Mouse (Mus musculus): Measurements from ENCODE around the gene Tank. TPM values are rescaled to one million over a fixed set of nuclear protein-coding genes. Genes with fewer than 3 reads are reported as not detected.

Tank gene
- polyA plus RNA-seq, 1 experiment from 2014 or later = 28.0 TPM

DNA sequence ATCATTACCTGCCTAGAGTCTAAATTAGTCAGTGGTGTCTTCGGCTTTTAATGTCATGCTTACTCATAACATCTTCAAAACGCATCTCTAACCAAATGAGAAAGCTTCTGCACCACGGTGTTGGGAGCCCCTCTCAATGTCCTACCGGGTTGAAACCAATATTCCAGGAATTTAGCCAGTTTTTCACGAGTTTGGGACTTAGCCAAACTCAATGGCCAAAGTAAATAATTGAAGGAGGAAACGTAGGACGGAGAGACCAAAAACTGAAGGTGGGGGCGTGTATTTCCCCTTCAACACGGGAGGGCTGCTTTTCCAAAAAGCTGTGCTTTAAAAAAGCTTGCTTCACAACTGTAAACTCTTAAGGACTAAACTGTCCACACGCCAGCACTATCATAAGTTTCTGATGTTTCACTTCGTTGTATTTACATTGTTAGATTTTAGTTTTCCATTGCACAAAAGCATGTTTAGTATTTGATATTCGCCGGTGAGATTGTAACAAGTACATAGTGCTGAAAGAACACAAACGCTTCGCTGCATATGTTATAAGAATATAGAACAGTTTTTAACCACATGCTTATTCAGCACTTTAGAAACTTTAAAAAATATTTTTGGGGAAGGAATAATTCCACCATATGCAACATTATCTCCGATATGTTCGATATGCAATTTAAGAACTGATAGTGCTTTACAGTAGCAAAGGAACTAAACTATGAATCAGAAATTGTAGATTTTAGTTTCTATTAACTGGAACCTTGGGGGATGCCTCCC, 1.3 kb upstream of the Tank start:
- H3K36me3 ChIP-seq (ENCODE audit: control insufficient read depth, insufficient read depth, low read length) = no peaks in the 10 kb centered on the region
- no peak for ATAC-seq
- no peak overlapping the region for H3K4me2 ChIP-seq (ENCODE audit: low read length)
- no peaks in the 10 kb centered on the region for H3K4me1 ChIP-seq (ENCODE audit: control insufficient read depth, insufficient read depth, low read depth, low read length)
- no peak overlapping the region for H3K27ac ChIP-seq (ENCODE audit: low read depth, low read length)
- no peaks in the 10 kb centered on the region for H3K27me3 ChIP-seq (replicated peaks; ENCODE audit: control insufficient read depth, insufficient read depth, low read length)
- WGBS = 80% methylated on average over 17 of the region's 17 CpGs
- no peak overlapping the region for H3K4me3 ChIP-seq (ENCODE audit: low read length)
- H3K9me3 ChIP-seq (ENCODE audit: control insufficient read depth, low read length) = no peaks in the 10 kb centered on the region
- no peak overlapping the region for H3K9ac ChIP-seq (ENCODE audit: low read depth, low read length)

DNA sequence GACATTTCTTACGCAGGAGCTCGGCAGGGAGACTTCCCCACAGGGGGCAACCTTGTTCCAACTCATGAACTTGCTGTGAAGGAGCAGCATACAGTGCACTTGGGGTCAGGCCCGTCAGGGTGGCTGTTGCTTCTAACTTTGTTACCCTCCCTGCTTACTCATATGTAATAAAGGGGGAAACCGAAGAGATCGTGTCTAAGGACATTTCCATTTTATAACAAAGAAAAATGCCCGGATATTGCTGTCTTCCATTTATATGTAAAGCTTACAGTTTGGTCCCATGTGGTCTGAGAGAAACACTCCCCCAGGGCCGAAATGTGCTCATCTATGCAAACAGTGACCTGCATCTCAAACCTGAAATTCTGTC, 706 bp upstream of the Tank start:
- H3K4me3 ChIP-seq (ENCODE audit: low read length) = no peak overlapping the region
- no peaks in the 10 kb centered on the region for H3K36me3 ChIP-seq (ENCODE audit: control insufficient read depth, insufficient read depth, low read length)
- no peaks in the 10 kb centered on the region for H3K9me3 ChIP-seq (ENCODE audit: control insufficient read depth, low read length)
- H3K4me2 ChIP-seq (ENCODE audit: low read length) = no peak overlapping the region
- no peaks in the 10 kb centered on the region for H3K27me3 ChIP-seq (replicated peaks; ENCODE audit: control insufficient read depth, insufficient read depth, low read length)
- no peak overlapping the region for H3K9ac ChIP-seq (ENCODE audit: low read depth, low read length)
- H3K27ac ChIP-seq (ENCODE audit: low read depth, low read length) = no peak overlapping the region
- no peak for ATAC-seq
- H3K4me1 ChIP-seq (ENCODE audit: control insufficient read depth, insufficient read depth, low read depth, low read length) = no peaks in the 10 kb centered on the region
- 66% methylated on average over 7 of the region's 7 CpGs for WGBS

DNA sequence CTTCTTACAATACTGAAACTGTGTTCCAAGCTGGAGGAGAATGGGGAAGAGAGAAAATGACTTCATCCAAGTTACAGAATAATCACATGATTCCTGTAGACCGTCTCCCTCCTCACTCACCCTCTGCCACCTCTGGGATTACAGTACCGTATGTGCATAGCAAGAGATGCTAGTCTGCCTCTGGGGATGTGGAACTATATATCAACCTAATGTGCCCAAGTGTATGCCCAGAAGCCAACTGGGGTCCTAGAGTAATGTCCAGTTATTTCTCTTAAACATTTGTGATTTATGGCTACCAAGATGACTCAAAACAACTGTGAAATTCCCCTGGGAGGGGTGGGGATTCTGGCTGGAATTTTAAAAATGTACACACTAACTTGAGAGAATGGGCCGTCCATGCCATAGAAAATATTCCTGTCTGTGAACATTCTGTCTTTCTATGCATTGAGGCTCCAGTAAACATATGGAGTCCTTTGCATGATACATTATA, 1.2 kb downstream of the Tank start:
- no peaks in the 10 kb centered on the region for H3K36me3 ChIP-seq (ENCODE audit: control insufficient read depth, insufficient read depth, low read length)
- 65% methylated on average over 3 of the region's 3 CpGs for WGBS
- ATAC-seq = no peak
- no peaks in the 10 kb centered on the region for H3K27me3 ChIP-seq (replicated peaks; ENCODE audit: control insufficient read depth, insufficient read depth, low read length)
- H3K9ac ChIP-seq (ENCODE audit: low read depth, low read length) = no peak overlapping the region
- H3K27ac ChIP-seq (ENCODE audit: low read depth, low read length) = no peak overlapping the region
- H3K4me3 ChIP-seq (ENCODE audit: low read length) = no peak overlapping the region
- H3K4me2 ChIP-seq (ENCODE audit: low read length) = no peak overlapping the region
- no peaks in the 10 kb centered on the region for H3K9me3 ChIP-seq (ENCODE audit: control insufficient read depth, low read length)
- no peaks in the 10 kb centered on the region for H3K4me1 ChIP-seq (ENCODE audit: control insufficient read depth, insufficient read depth, low read depth, low read length)

DNA sequence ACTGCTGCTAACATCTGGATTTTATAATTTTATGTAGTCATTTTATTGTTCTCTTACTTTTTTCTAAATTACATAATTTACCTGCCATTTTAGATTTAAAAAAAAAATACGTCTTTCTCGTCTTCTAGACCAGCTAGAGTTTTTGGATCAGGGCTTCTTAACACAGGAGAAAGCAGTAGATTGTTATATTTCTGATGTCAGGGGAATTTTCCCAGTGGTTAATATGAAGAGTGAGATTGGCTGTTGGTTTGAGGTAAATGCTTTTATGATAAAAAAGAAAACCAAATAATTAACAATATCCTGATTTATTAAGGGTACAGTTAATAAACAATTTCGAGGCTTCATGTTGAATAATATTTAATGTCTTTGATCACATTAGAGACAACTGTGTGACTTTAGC, 1.7 kb downstream of the Tank start:
- H3K27me3 ChIP-seq (replicated peaks; ENCODE audit: control insufficient read depth, insufficient read depth, low read length) = no peaks in the 10 kb centered on the region
- H3K9ac ChIP-seq (ENCODE audit: low read depth, low read length) = no peak overlapping the region
- H3K4me2 ChIP-seq (ENCODE audit: low read length) = no peak overlapping the region
- H3K9me3 ChIP-seq (ENCODE audit: control insufficient read depth, low read length) = no peaks in the 10 kb centered on the region
- H3K4me1 ChIP-seq (ENCODE audit: control insufficient read depth, insufficient read depth, low read depth, low read length) = no peaks in the 10 kb centered on the region
- ATAC-seq = no peak
- 86% methylated on average over 3 of the region's 3 CpGs for WGBS
- H3K4me3 ChIP-seq (ENCODE audit: low read length) = no peak overlapping the region
- no peak overlapping the region for H3K27ac ChIP-seq (ENCODE audit: low read depth, low read length)
- no peaks in the 10 kb centered on the region for H3K36me3 ChIP-seq (ENCODE audit: control insufficient read depth, insufficient read depth, low read length)

DNA sequence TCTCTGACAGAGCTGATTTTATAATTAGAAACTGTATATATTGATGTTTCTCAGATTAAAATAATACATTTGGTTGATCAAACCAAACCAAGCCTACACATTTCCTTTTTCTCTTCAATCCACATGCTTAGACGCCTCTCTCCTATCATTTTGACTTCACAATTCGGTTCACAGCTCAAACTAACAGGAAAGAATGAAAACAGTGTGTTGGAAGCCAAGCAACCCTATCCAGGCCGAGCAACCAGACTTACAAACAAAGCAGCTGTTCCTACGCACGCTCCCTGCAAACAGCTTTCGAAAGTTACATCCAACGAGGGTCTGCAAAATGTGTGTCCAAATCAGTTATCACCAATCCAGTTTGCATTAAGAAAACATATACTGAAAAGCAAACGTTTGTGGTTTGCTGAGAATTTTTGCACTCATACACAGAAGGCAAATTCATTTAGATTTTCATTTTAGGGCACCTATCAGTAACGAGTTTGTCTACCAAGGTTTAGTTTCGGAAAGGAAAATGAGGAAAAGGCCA, 2.2 kb downstream of the Tank start:
- no peak for ATAC-seq
- Histone ChIP-seq H3K9ac (ENCODE audit: low read depth, low read length) (no peak overlapping the region), H3K27ac (ENCODE audit: low read depth, low read length) (no peak overlapping the region), H3K4me3 (ENCODE audit: low read length) (no peak overlapping the region), H3K9me3 (ENCODE audit: control insufficient read depth, low read length) (no peaks in the 10 kb centered on the region), H3K36me3 (ENCODE audit: control insufficient read depth, insufficient read depth, low read length) (no peaks in the 10 kb centered on the region), H3K4me1 (ENCODE audit: control insufficient read depth, insufficient read depth, low read depth, low read length) (no peaks in the 10 kb centered on the region), H3K4me2 (ENCODE audit: low read length) (no peak overlapping the region), H3K27me3 (replicated peaks; ENCODE audit: control insufficient read depth, insufficient read depth, low read length) (no peaks in the 10 kb centered on the region)
- 78% methylated on average over 10 of the region's 10 CpGs for WGBS

DNA sequence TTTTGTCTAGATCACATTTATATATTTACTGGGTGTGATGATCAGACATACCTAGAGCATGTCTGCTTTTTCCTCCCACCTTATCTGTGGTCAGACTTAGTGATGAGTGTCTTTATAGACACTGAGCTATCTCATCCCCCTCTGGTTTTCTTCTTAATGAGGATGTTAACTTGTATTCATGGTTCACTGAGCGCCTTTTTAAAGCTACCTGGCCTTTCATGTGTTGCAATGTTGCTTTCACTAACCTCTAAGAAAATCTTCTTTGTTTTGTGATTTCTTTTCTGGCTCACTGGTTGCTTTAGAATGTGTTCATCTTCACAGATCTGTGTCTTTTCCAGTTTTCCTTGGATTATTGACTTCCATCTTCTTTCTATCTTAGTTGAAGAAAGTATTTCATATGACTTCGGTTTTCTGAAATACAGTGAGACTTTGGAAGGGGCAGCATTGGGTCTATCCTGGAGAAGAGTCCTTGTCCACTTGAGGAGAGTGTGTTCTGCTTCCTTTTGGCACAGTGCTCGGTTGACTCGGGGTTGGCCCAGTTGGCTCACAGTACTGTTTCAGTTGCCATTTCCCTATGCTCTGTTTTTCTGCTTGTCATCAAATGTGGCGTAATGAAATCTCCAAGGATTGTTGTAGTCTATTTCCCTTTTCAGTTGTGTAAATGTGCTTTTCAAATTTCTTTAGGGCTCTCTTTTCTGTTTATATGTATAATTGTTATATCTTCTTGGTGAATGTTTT, 4.4 kb downstream of the Tank start:
- Histone ChIP-seq H3K9me3 (ENCODE audit: control insufficient read depth, low read length) (no peaks in the 10 kb centered on the region), H3K36me3 (ENCODE audit: control insufficient read depth, insufficient read depth, low read length) (no peaks in the 10 kb centered on the region), H3K27me3 (replicated peaks; ENCODE audit: control insufficient read depth, insufficient read depth, low read length) (no peaks in the 10 kb centered on the region), H3K4me2 (ENCODE audit: low read length) (no peak overlapping the region), H3K9ac (ENCODE audit: low read depth, low read length) (no peak overlapping the region), H3K4me3 (ENCODE audit: low read length) (no peak overlapping the region), H3K4me1 (ENCODE audit: control insufficient read depth, insufficient read depth, low read depth, low read length) (no peaks in the 10 kb centered on the region), H3K27ac (ENCODE audit: low read depth, low read length) (no peak overlapping the region)
- WGBS = 89% methylated on average over 5 of the region's 5 CpGs
- ATAC-seq = no peak

DNA sequence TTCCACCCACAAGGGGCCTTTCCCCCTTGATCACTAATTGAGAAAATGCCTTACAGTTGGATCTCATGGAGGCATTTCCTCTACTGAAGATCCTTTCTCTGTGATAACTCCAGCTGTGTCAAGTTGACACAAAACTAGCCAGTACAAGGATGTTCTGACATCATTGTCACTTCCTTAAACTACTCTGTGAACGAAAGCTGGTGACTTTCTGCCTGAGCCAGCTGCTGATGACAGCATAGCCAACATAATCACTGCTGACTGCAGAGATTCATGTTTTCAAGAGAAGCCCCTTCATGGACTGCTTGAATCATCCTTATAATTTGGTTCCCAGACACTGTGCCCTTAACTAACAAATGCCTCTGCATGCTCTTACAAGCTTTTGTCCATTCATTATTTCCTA, 7.1 kb downstream of the Tank start:
- ATAC-seq = no peak
- H3K4me1 ChIP-seq (ENCODE audit: control insufficient read depth, insufficient read depth, low read depth, low read length) = no peaks in the 10 kb centered on the region
- H3K27me3 ChIP-seq (replicated peaks; ENCODE audit: control insufficient read depth, insufficient read depth, low read length) = no peaks in the 10 kb centered on the region
- H3K9ac ChIP-seq (ENCODE audit: low read depth, low read length) = no peak overlapping the region
- no peaks in the 10 kb centered on the region for H3K36me3 ChIP-seq (ENCODE audit: control insufficient read depth, insufficient read depth, low read length)
- no peak overlapping the region for H3K4me2 ChIP-seq (ENCODE audit: low read length)
- 90% methylated on average over 1 of the region's 1 CpGs for WGBS
- no peak overlapping the region for H3K27ac ChIP-seq (ENCODE audit: low read depth, low read length)
- no peak overlapping the region for H3K4me3 ChIP-seq (ENCODE audit: low read length)
- no peaks in the 10 kb centered on the region for H3K9me3 ChIP-seq (ENCODE audit: control insufficient read depth, low read length)

DNA sequence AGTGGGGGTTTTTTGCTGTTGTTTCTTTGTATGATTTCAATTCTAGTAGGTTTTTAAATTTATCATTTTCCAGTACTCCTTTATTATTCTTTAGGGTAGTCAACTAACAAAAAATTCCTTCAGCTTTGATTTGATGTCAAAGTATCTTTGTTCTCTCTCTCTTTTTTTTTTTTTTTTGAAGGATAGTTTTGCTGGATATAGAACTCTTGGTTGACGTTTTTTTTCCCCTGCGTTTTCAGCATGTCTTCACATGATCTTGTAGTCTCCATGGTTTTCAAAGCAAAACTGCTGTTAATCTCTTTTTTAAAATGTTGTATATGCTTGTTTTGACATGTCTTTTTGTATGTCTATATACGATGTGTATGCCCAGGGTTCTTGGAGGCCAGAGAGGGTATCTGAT, 7.8 kb downstream of the Tank start:
- Histone ChIP-seq H3K36me3 (ENCODE audit: control insufficient read depth, insufficient read depth, low read length) (no peaks in the 10 kb centered on the region), H3K9ac (ENCODE audit: low read depth, low read length) (no peak overlapping the region), H3K4me1 (ENCODE audit: control insufficient read depth, insufficient read depth, low read depth, low read length) (no peaks in the 10 kb centered on the region), H3K27me3 (replicated peaks; ENCODE audit: control insufficient read depth, insufficient read depth, low read length) (no peaks in the 10 kb centered on the region), H3K9me3 (ENCODE audit: control insufficient read depth, low read length) (no peaks in the 10 kb centered on the region), H3K4me3 (ENCODE audit: low read length) (no peak overlapping the region), H3K27ac (ENCODE audit: low read depth, low read length) (no peak overlapping the region), H3K4me2 (ENCODE audit: low read length) (no peak overlapping the region)
- WGBS = 94% methylated on average over 3 of the region's 3 CpGs
- ATAC-seq = no peak

DNA sequence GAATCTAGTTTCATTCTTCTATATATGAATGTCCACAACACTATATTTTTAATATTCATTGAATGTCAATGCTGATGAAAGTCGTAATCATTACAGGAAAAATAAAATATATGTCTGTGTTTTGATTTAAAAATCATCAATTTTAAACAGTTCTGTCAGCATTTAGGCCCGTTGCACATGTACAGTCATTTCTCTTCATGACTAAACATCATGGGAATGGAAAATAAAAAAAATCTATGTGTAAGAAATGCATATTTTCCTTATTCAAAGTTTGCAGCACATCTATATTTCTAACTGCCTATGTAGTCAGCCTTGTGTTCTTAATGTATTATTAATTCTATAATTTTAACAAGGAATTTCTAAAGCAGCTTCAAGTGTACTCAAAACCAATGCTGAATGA, 12.4 kb downstream of the Tank start:
- no peak overlapping the region for H3K27ac ChIP-seq (ENCODE audit: low read depth, low read length)
- ATAC-seq = no peak
- H3K4me3 ChIP-seq (ENCODE audit: low read length) = no peak overlapping the region
- H3K9me3 ChIP-seq (ENCODE audit: control insufficient read depth, low read length) = no peaks in the 10 kb centered on the region
- no peaks in the 10 kb centered on the region for H3K36me3 ChIP-seq (ENCODE audit: control insufficient read depth, insufficient read depth, low read length)
- 95% methylated on average over 2 of the region's 2 CpGs for WGBS
- no peaks in the 10 kb centered on the region for H3K27me3 ChIP-seq (replicated peaks; ENCODE audit: control insufficient read depth, insufficient read depth, low read length)
- no peak overlapping the region for H3K9ac ChIP-seq (ENCODE audit: low read depth, low read length)
- H3K4me2 ChIP-seq (ENCODE audit: low read length) = no peak overlapping the region
- peaks cover 8% of the 10 kb centered on the region for H3K4me1 ChIP-seq (ENCODE audit: control insufficient read depth, insufficient read depth, low read depth, low read length)
